Mouse (Mus musculus): ENCODE data around the gene Taf5.

Gene Taf5

GRCm38 (mm10) chr19:47067924-47068611 is 522 bp downstream of the Taf5 start:
- DNase-seq: peak; percentile 88 to 92

- DNase-seq: no peak
These were observed 20.7 kb downstream of the Taf5 start for GRCm38 (mm10) chr19:47088226-47088625.

GRCm38 (mm10) chr19:47089718-47090525 is 22.4 kb downstream of the Taf5 start:
- no peak for DNase-seq

- peak; percentile 96 to 97 for DNase-seq
These were observed 23.1 kb downstream of the Taf5 start, which contains the start of the genes Usmg5 and Pdcd11 for GRCm38 (mm10) chr19:47090550-47091156. Usmg5 (minus strand) TSS chr19:47090647. Pdcd11 (plus strand) TSS chr19:47090768.

GRCm38 (mm10) chr19:47101080-47101479 is 33.5 kb downstream of the Taf5 start:
- no peak for DNase-seq

GRCm38 (mm10) chr19:47104641-47105271 is 37.2 kb downstream of the Taf5 start:
- no peak for DNase-seq

- DNase-seq: no peak
These were observed 51.1 kb downstream of the Taf5 start for GRCm38 (mm10) chr19:47118634-47119033.

GRCm38 (mm10) chr19:47121054-47121453 is 53.5 kb downstream of the Taf5 start:
- peak in 1 of 2 experiments; percentile 22 for DNase-seq

- DNase-seq: peak in 1 of 2 experiments; percentile 45
These were observed 55.3 kb downstream of the Taf5 start for GRCm38 (mm10) chr19:47122802-47123201.

- no peak for DNase-seq
These were observed 60.6 kb downstream of the Taf5 start for GRCm38 (mm10) chr19:47128164-47128563.

GRCm38 (mm10) chr19:47128835-47129234 is 61.3 kb downstream of the Taf5 start:
- no peak for DNase-seq

GRCm38 (mm10) chr19:47130551-47131125 is 63.1 kb downstream of the Taf5 start:
- DNase-seq: no peak
